In genomic region chr2:148395131-148396051, GRCm38 (mm10) we compare ENCODE assay signal across 9 mouse cellular contexts. TPM values are rescaled to one million over a fixed set of nuclear protein-coding genes. Genes with fewer than 3 reads are reported as not detected.
DNase-seq lines count a peak whose midpoint lies in the region; ATAC-seq and TF ChIP-seq lines count a peak whose summit lies in the region.
"Had no signal": no experiment of that assay in that cellular context is flagged by ENCODE, and none has a peak within 500 bp of the region (broad histone marks: within the 10 kb centered on the region; RNA-seq: fewer than 3 reads in every experiment).

Gene Sstr4, plus strand, starts transcription at chr2:148395344.

- intact Hi-C loops in gastrocnemius, postnatal 14 days (cut with DNase I; ENCODE audit: low total_unique reads): no loop called here

- peak within 1 kb of the TSS; percentile 73 for H3K9ac ChIP-seq in intestine, embryonic 16.5 days (ENCODE audit: low read depth, low read length)
- peak within 1 kb of the TSS; percentile 51 for H3K9ac ChIP-seq in limb, embryonic 14.5 days (ENCODE audit: low read depth, low read length, severe bottlenecking)
- H3K9ac ChIP-seq in midbrain, embryonic 14.5 days (replicated peaks; ENCODE audit: low read length): peak within 1 kb of the TSS; percentile 59
- H3K9ac ChIP-seq in stomach, embryonic 14.5 days (replicated peaks; ENCODE audit: low read depth, low read length): no peak within 1 kb of the TSS

- WGBS in intestine, embryonic 16.5 days: 5% methylated on average over 76 of the region's 83 CpGs
- 5% methylated on average over 70 of the region's 83 CpGs for WGBS in limb, embryonic 14.5 days
- WGBS in midbrain, embryonic 14.5 days: 4% methylated on average over 81 of the region's 83 CpGs
- WGBS in stomach, embryonic 14.5 days: 4% methylated on average over 77 of the region's 83 CpGs

- peak; percentile 32 to 50 for DNase-seq in cerebellum, postnatal 14 days
- DNase-seq in cerebellum, adult 9-10 months: no peak
- peak; percentile 50 for DNase-seq in gastrocnemius, postnatal 14 days
- peak; percentile 32 for DNase-seq in limb, embryonic 14.5 days (ENCODE audit: low spot score)
- DNase-seq in midbrain, embryonic 14.5 days: peak; percentile 80

- peak within 1 kb of the TSS; percentile 97 for H3K4me2 ChIP-seq in intestine, embryonic 16.5 days (ENCODE audit: low read depth, low read length)
- peak within 1 kb of the TSS; percentile 97 for H3K4me2 ChIP-seq in limb, embryonic 14.5 days (replicated peaks; ENCODE audit: low read depth, low read length, severe bottlenecking)
- H3K4me2 ChIP-seq in midbrain, embryonic 14.5 days (ENCODE audit: low read length): peak within 1 kb of the TSS; percentile 91
- H3K4me2 ChIP-seq in stomach, embryonic 14.5 days (replicated peaks; ENCODE audit: low read depth, low read length): peak within 1 kb of the TSS; percentile 64

- no peak within 1 kb of the TSS for H3K27ac ChIP-seq in intestine, embryonic 16.5 days (ENCODE audit: low read length)
- no peak within 1 kb of the TSS for H3K27ac ChIP-seq in limb, embryonic 14.5 days (replicated peaks; ENCODE audit: low read depth, low read length)
- no peak within 1 kb of the TSS for H3K27ac ChIP-seq in midbrain, embryonic 14.5 days (replicated peaks; ENCODE audit: low read depth, low read length)
- H3K27ac ChIP-seq in stomach, embryonic 14.5 days (ENCODE audit: low read length): no peak within 1 kb of the TSS

- H3K4me1 ChIP-seq in intestine, embryonic 16.5 days (ENCODE audit: control insufficient read depth, insufficient read depth, low read length): peaks cover 14% of the 10 kb centered on the region
- H3K4me1 ChIP-seq in limb, embryonic 14.5 days (ENCODE audit: control insufficient read depth, insufficient read depth, low read length): peaks cover 15% of the 10 kb centered on the region
- H3K4me1 ChIP-seq in midbrain, embryonic 14.5 days (ENCODE audit: control insufficient read depth, insufficient read depth, low read length): no peaks in the 10 kb centered on the region
- H3K4me1 ChIP-seq in stomach, embryonic 14.5 days (ENCODE audit: control insufficient read depth, insufficient read depth, low read length): peaks cover 14% of the 10 kb centered on the region; the same call in 1 of the 2 replicates

- peak; percentile 24 for ATAC-seq in common myeloid progenitor, adult 5-6 weeks (replicated peaks; ENCODE audit: low read depth, poor library complexity, severe bottlenecking)
- peak; percentile 75 for ATAC-seq in intestine, embryonic 16.5 days
- ATAC-seq in limb, embryonic 14.5 days (ENCODE audit: low FRiP score, low read depth): 0 out of 2 replicates have a peak, but pooled peaks have one; percentile 45
- peak; percentile 74 for ATAC-seq in midbrain, embryonic 14.5 days (ENCODE audit: low FRiP score, low TSS enrichment)
- peak; percentile 59; the same call in 1 of the 2 replicates for ATAC-seq in stomach, embryonic 14.5 days (ENCODE audit: insufficient number of reproducible peaks, insufficient read depth, low FRiP score, low read depth)

- peak within 1 kb of the TSS; percentile 58 for H3K4me3 ChIP-seq in intestine, embryonic 16.5 days (ENCODE audit: low read length)
- peak within 1 kb of the TSS; percentile 54 for H3K4me3 ChIP-seq in limb, embryonic 14.5 days (replicated peaks; ENCODE audit: low read length)
- peak within 1 kb of the TSS; percentile 52 for H3K4me3 ChIP-seq in midbrain, embryonic 14.5 days (replicated peaks; ENCODE audit: low read depth, low read length)
- H3K4me3 ChIP-seq in stomach, embryonic 14.5 days (ENCODE audit: low read depth, low read length): peak within 1 kb of the TSS; percentile 36

- no peaks in the 10 kb centered on the region for H3K36me3 ChIP-seq in intestine, embryonic 16.5 days (ENCODE audit: control insufficient read depth, insufficient read depth, low read length)
- no peaks in the 10 kb centered on the region for H3K36me3 ChIP-seq in limb, embryonic 14.5 days (ENCODE audit: control insufficient read depth, insufficient read depth, low read length)
- H3K36me3 ChIP-seq in midbrain, embryonic 14.5 days (ENCODE audit: control insufficient read depth, insufficient read depth, low read length): no peaks in the 10 kb centered on the region
- no peaks in the 10 kb centered on the region for H3K36me3 ChIP-seq in stomach, embryonic 14.5 days (ENCODE audit: control insufficient read depth, insufficient read depth, low read length)

- no peak for TF ChIP-seq POLR2A in limb, embryonic 14.5 days (IDR thresholded peaks at IDR 0.05; ENCODE audit: borderline replicate concordance, extremely low read depth, insufficient read depth, insufficient read length)

- H3K27me3 ChIP-seq in intestine, embryonic 16.5 days (replicated peaks; ENCODE audit: control insufficient read depth, insufficient read depth, low read length): peaks cover 13% of the 10 kb centered on the region; the same call in 1 of the 2 replicates
- H3K27me3 ChIP-seq in limb, embryonic 14.5 days (ENCODE audit: control insufficient read depth, insufficient read depth, low read length): peaks cover 18% of the 10 kb centered on the region; the same call in 1 of the 2 replicates
- H3K27me3 ChIP-seq in midbrain, embryonic 14.5 days (ENCODE audit: control insufficient read depth, insufficient read depth, low read length): peaks cover 13% of the 10 kb centered on the region; the same call in 1 of the 2 replicates
- no peaks in the 10 kb centered on the region for H3K27me3 ChIP-seq in stomach, embryonic 14.5 days (ENCODE audit: control insufficient read depth, insufficient read depth, low read length)

- no peaks in the 10 kb centered on the region for H3K9me3 ChIP-seq in intestine, embryonic 16.5 days (ENCODE audit: control insufficient read depth, low read length)
- no peaks in the 10 kb centered on the region for H3K9me3 ChIP-seq in limb, embryonic 14.5 days (ENCODE audit: control insufficient read depth, low read length)
- no peaks in the 10 kb centered on the region for H3K9me3 ChIP-seq in midbrain, embryonic 14.5 days (ENCODE audit: control insufficient read depth, low read length)
- no peaks in the 10 kb centered on the region for H3K9me3 ChIP-seq in stomach, embryonic 14.5 days (ENCODE audit: control insufficient read depth, low read depth, low read length)

RNA-seq across cellular contexts. Expression of gene Sstr4, which starts in this region (rescaled TPM):
- total RNA-seq in common myeloid progenitor, adult 5-6 weeks (2017): not detected in 2 replicates
- under 1 TPM; 0.20 to 0.43 TPM for total RNA-seq in gastrocnemius, postnatal 14 days (2021)
- 1.6 and 1.8 TPM in 2 replicates for polyA plus RNA-seq in intestine, embryonic 16.5 days (2015; fragmentation: Nextera tagmentation; extraction: Ambion mirVana)
- polyA plus RNA-seq in limb, embryonic 14.5 days (2012; rRNA removed): 2.8 and 5.4 TPM in 2 replicates
- 4.0 and 4.8 TPM in 2 replicates for polyA plus RNA-seq in limb, embryonic 14.5 days (2014; fragmentation: Nextera tagmentation; extraction: Ambion mirVana)
- polyA plus RNA-seq in midbrain, embryonic 14.5 days (2014; fragmentation: Nextera tagmentation; extraction: Ambion mirVana): 1.4 and 2.6 TPM in 2 replicates
- polyA plus RNA-seq in stomach, embryonic 14.5 days (2014; fragmentation: Nextera tagmentation; extraction: Ambion mirVana): 3.9 and 4.0 TPM in 2 replicates
- polyA plus RNA-seq: C2C12 had no signal

Comparison
In these comparisons a context has a peak if more than half of its experiments do, and no peak if none do; other contexts are left out.
1. Peak in ATAC-seq in common myeloid progenitor, adult 5-6 weeks; RNA of the gene not detected or under 1 TPM.
2. Peak in DNase-seq in gastrocnemius, postnatal 14 days; RNA of the gene not detected or under 1 TPM.
3. ATAC-seq: peak in every context shown above with its lines; median percentile 75 in intestine, embryonic 16.5 days; 74 in midbrain, embryonic 14.5 days; 59 in stomach, embryonic 14.5 days; 45 in limb, embryonic 14.5 days; 24 in common myeloid progenitor, adult 5-6 weeks.